Mouse (Mus musculus) bone marrow macrophage, adult 2 months (primary cell): Measurements from ENCODE around the gene Adtrp. TPM values are rescaled to one million over a fixed set of nuclear protein-coding genes. Genes with fewer than 3 reads are reported as not detected.

Experiments used
- H3K27ac ChIP-seq: 2 replicates; pipeline ENCODE4 v1.5.1; 2012; ENCODE audit warnings: low read depth, low read length; ENCODE audit not compliant: insufficient read depth
- H3K4me1 ChIP-seq: 2 replicates; pipeline ENCODE4 v1.6.1; 2012; ENCODE audit warnings: low read length; ENCODE audit not compliant: control insufficient read depth, insufficient read depth
- H3K4me3 ChIP-seq: 2 replicates; pipeline ENCODE4 v1.5.1; 2012; ENCODE audit warnings: mild to moderate bottlenecking, low read length, moderate library complexity; ENCODE audit not compliant: insufficient read depth
- CTCF ChIP-seq: IDR thresholded peaks from 2 replicates; pipeline ENCODE4 v1.5.1; 2012; ENCODE audit warnings: low read depth, mild to moderate bottlenecking, low read length, moderate library complexity
- POLR2A ChIP-seq: IDR thresholded peaks from 2 replicates; pipeline ENCODE4 v1.6.1; 2012; ENCODE audit warnings: mild to moderate bottlenecking, low read depth, low read length, borderline replicate concordance
- polyA plus RNA-seq: library from polyadenylated mRNA; stranded (reverse); fragments of >200 nt; gene quantifications from 2 replicates; pipeline ENCODE4 v1.2.4, GENCODE M21; 2012; ENCODE audit not compliant: missing spikeins, insufficient read depth, insufficient read length

Gene Adtrp
- polyA plus RNA-seq, 1 experiment, result not detected

- Histone ChIP-seq H3K4me1 (no peaks in the 10 kb centered on the region), H3K4me3 (no peak overlapping the region), H3K27ac (no peak overlapping the region)
- TF ChIP-seq CTCF (no peak), POLR2A (no peak)
Observed at GRCm38 (mm10) chr13:41718051-41718450, 129.4 kb downstream of the Adtrp start.

Other genes with a start within 250 kb of the Adtrp start
- gene Tmem170b, start 241.8 kb downstream of the Adtrp start, polyA plus RNA-seq, result 26.6 and 27.5 TPM in 2 replicates
- 14.3 and 24.2 TPM in 2 replicates for gene Hivep1, start 204.3 kb upstream of the Adtrp start, polyA plus RNA-seq